Mouse (Mus musculus) heart, embryonic 11.5 days (tissue): ENCODE results near the gene Cd151. TPM values are rescaled to one million over a fixed set of nuclear protein-coding genes. Genes with fewer than 3 reads are reported as not detected.
A peak's percentile ranks its signal among the peaks of the same experiment; 100 is the strongest.

Source experiments
- ATAC-seq: fragments of 200-750 bp; cut with Nextera tagmentation; replicated peaks from 2 replicates; pipeline ENCODE4 v1.8.0; 2017; ENCODE audit warnings: moderate library complexity; ENCODE audit not compliant: insufficient number of reproducible peaks, low FRiP score, low TSS enrichment
- H3K27ac ChIP-seq: fragments of 300-500 bp; sonication (generic); 2 replicates; pipeline ENCODE4 v1.5.1; 2014; ENCODE audit warnings: mild to moderate bottlenecking, low read depth, low read length
- H3K27me3 ChIP-seq: fragments of 300-500 bp; sonication (generic); 2 replicates; pipeline ENCODE4 v1.6.1; 2014; ENCODE audit warnings: mild to moderate bottlenecking, low read length, mixed read lengths; ENCODE audit not compliant: control insufficient read depth, insufficient read depth
- H3K36me3 ChIP-seq: fragments of 300-500 bp; sonication (generic); 2 replicates; pipeline ENCODE4 v1.6.1; 2014; ENCODE audit warnings: mild to moderate bottlenecking, low read length, moderate library complexity, mixed read lengths; ENCODE audit not compliant: control insufficient read depth, insufficient read depth
- H3K4me1 ChIP-seq: fragments of 300-500 bp; sonication (generic); 2 replicates; pipeline ENCODE4 v1.6.1; 2014; ENCODE audit warnings: low read length; ENCODE audit not compliant: control insufficient read depth, insufficient read depth
- H3K4me2 ChIP-seq: fragments of 300-500 bp; sonication (generic); 2 replicates; pipeline ENCODE4 v1.6.1; 2014; ENCODE audit warnings: mild to moderate bottlenecking, moderate library complexity
- H3K4me3 ChIP-seq: fragments of 300-500 bp; sonication (generic); 2 replicates; pipeline ENCODE4 v1.5.1; 2014; ENCODE audit warnings: low read depth, low read length
- H3K9ac ChIP-seq: fragments of 300-500 bp; sonication (generic); 2 replicates; pipeline ENCODE4 v1.6.1; 2014; ENCODE audit warnings: mild to moderate bottlenecking, low read depth, low read length, moderate library complexity
- H3K9me3 ChIP-seq: fragments of 300-500 bp; sonication (generic); replicated peaks from 2 replicates; pipeline ENCODE4 v1.6.1; 2016; ENCODE audit warnings: low read length; ENCODE audit not compliant: control insufficient read depth
- WGBS: fragments of 180-500 bp; shearing (Covaris S2); extraction: QIAGEN DNeasy Blood & Tissue Kit; methylation state at CpG from one replicate; pipeline ENCODE4 v1.1.7; 2014; ENCODE audit not compliant: insufficient replicate concordance; 5-methylcytosine and 5-hydroxymethylcytosine counted together
- polyA plus RNA-seq: library from polyadenylated mRNA; unstranded; fragments of >200 nt; fragmentation: Nextera tagmentation; extraction: Ambion mirVana; gene quantifications from 2 replicates; pipeline ENCODE4 v1.2.1, GENCODE M21; 2014

Cd151 gene
- 61.3 and 101 TPM in 2 replicates for polyA plus RNA-seq

DNA sequence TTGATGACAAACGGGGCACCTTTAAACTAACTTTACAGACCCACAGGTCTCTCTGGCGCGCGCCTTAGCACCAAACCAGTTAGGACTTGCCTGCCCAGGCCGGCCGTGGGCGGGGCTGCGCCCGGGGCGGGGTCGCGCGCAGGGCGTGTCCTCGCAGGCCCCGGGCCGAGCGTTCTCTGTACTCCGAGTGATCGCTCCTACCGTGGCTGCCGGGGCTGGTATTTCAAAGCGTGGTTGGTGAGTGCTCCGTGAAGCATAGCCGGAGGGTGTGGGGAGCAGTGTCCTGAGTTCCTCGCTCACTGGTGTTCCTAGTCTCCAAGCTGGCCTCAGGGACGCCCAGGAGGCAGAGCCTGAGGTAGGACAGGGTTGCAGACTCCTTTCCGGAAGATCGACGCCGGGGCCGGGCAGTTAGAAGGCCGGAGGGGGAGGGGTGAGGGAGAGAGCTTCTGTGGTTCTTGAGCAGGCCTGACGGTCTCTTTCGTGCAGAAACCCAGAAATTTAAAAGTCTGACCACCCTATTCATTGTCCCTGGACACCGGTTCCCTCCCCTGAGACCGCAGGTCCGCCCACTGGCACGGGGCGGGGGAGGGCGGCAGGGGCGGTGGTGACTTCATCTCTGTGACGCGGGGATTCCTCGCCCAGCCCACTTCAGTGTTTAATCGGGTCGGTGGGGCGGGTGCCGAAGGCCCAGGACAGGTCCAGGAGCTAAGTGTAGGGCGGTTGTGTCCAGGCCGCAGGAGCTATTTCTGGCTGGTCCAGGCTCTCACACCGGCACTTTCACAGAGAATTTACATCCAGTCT is at the start of gene Cd151:
Gene Cd151 (plus strand): TSS at position 163 of the 801 bp plus-strand sequence.
- peak within 1 kb of the TSS; percentile 73 for H3K4me3 ChIP-seq
- H3K27me3 ChIP-seq, result peaks cover 30% of the 10 kb centered on the region
- peaks cover 19% of the 10 kb centered on the region for H3K36me3 ChIP-seq
- H3K4me1 ChIP-seq, result peaks cover 47% of the 10 kb centered on the region
- peak within 1 kb of the TSS; percentile 96 for H3K27ac ChIP-seq
- H3K4me2 ChIP-seq, result peak within 1 kb of the TSS; percentile 80
- peak; percentile 80 for ATAC-seq
- H3K9me3 ChIP-seq, result no peaks in the 10 kb centered on the region
- WGBS, result under 1% methylated on average over 52 of the region's 52 CpGs
- peak within 1 kb of the TSS; percentile 87 for H3K9ac ChIP-seq

GRCm38 (mm10) chr7:141417731-141418681 is 49.2 kb upstream of the Cd151 start:
- Histone ChIP-seq H3K4me2 (no peak overlapping the region), H3K4me1 (0 out of 2 replicates have a peak, but pooled peaks cover 3% of the 10 kb centered on the region), H3K4me3 (no peak overlapping the region), H3K27me3 (no peaks in the 10 kb centered on the region), H3K9me3 (no peaks in the 10 kb centered on the region), H3K9ac (no peak overlapping the region), H3K27ac (no peak overlapping the region), H3K36me3 (no peaks in the 10 kb centered on the region)
- 56% methylated on average over 8 of the region's 8 CpGs for WGBS
- ATAC-seq, result no peak

DNA sequence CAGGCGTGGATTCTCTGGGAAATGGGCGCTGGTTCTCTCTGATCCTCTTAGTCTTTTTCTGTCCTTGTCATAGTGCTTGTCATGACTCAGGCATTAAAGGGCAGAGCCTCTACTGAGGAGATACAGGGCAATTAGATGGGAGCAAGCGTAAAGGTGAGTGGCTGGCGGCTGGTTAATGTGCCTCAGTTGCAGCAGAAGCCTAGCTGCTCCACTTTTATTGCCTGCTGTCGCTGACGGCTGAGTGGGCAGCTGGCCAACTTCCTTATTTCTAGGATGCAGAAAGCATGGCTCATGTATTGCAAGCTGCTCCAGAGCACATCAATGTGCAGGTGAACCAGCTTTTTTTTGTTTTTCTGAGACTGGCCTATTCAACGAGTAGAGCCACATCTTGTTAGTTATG is 48.2 kb upstream of the Cd151 start:
- WGBS, result 74% methylated on average over 7 of the region's 7 CpGs

DNA sequence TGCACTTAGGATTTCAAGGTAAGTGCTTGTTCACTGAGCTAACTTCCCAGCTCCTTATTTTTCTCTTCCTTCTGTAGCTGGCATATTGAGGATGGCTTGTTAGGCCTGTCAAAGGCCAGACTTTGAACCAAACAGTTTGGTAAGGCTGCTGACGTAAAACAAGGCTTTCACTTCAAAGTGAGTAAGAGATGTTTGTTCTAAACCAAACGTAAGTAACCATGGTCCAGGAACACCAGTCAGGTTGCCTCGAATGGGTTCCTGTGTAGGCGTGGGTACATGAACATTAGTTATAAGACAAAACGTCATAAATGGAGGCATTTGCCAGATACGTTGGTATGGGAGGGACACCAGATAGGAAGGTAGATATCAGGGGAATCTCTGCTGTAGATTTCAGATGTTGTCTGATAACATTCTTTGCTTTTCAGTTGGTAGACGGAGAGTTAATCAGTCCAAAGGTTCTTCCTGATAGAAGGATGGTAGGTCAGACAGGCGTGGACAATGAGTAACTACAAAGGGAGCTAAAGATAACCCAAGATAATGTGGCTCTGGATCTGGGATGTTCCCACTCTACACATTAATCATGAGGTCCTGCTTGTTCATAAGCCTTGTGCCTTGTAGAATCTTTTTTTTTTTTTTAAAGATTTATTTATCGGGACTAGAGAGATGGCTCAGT is 47.0 kb upstream of the Cd151 start:
- Histone ChIP-seq H3K9me3 (no peaks in the 10 kb centered on the region), H3K27ac (no peak overlapping the region), H3K36me3 (no peaks in the 10 kb centered on the region), H3K4me1 (no peaks in the 10 kb centered on the region), H3K9ac (no peak overlapping the region), H3K4me3 (no peak overlapping the region), H3K27me3 (no peaks in the 10 kb centered on the region), H3K4me2 (no peak overlapping the region)
- WGBS, result 75% methylated on average over 9 of the region's 9 CpGs
- no peak for ATAC-seq

More for the DNA sequence above, 48.2 kb upstream of the Cd151 start:
- Histone ChIP-seq H3K27ac (no peak overlapping the region), H3K9me3 (no peaks in the 10 kb centered on the region), H3K4me2 (no peak overlapping the region), H3K36me3 (no peaks in the 10 kb centered on the region), H3K9ac (no peak overlapping the region), H3K27me3 (no peaks in the 10 kb centered on the region), H3K4me1 (0 out of 2 replicates have a peak, but pooled peaks cover 3% of the 10 kb centered on the region), H3K4me3 (no peak overlapping the region)
- ATAC-seq, result no peak

- Histone ChIP-seq H3K4me1 (peaks cover 12% of the 10 kb centered on the region), H3K27me3 (no peaks in the 10 kb centered on the region), H3K9me3 (no peaks in the 10 kb centered on the region), H3K9ac (no peak overlapping the region), H3K4me3 (no peak overlapping the region), H3K27ac (no peak overlapping the region), H3K4me2 (no peak overlapping the region), H3K36me3 (no peaks in the 10 kb centered on the region)
- ATAC-seq, result no peak
- 68% methylated on average over 4 of the region's 4 CpGs for WGBS
These were observed 43.4 kb upstream of the Cd151 start for GRCm38 (mm10) chr7:141423811-141424210.

GRCm38 (mm10) chr7:141426948-141427730 is 40.1 kb upstream of the Cd151 start:
- Histone ChIP-seq H3K4me2 (no peak overlapping the region), H3K9ac (no peak overlapping the region), H3K4me3 (no peak overlapping the region), H3K4me1 (peaks cover 23% of the 10 kb centered on the region), H3K27me3 (no peaks in the 10 kb centered on the region), H3K9me3 (no peaks in the 10 kb centered on the region), H3K36me3 (0 out of 2 replicates have a peak, but pooled peaks cover 7% of the 10 kb centered on the region), H3K27ac (no peak overlapping the region)
- 78% methylated on average over 12 of the region's 12 CpGs for WGBS
- ATAC-seq, result no peak

- Histone ChIP-seq H3K9me3 (no peaks in the 10 kb centered on the region), H3K4me3 (peak overlapping the region; percentile 16), H3K9ac (peak overlapping the region; percentile 43; the same call in 1 of the 2 replicates), H3K36me3 (0 out of 2 replicates have a peak, but pooled peaks cover 8% of the 10 kb centered on the region), H3K4me1 (peaks cover 24% of the 10 kb centered on the region), H3K27me3 (no peaks in the 10 kb centered on the region), H3K27ac (no peak overlapping the region), H3K4me2 (peak overlapping the region; percentile 35)
- ATAC-seq, result no peak
- 47% methylated on average over 5 of the region's 5 CpGs for WGBS
These were observed 38.5 kb upstream of the Cd151 start for GRCm38 (mm10) chr7:141428701-141429100.
